ENCODE assay signal across 20 mouse cellular contexts in genomic region chr13:3804186-3804585, GRCm38 (mm10). TPM values are rescaled to one million over a fixed set of nuclear protein-coding genes. Genes with fewer than 3 reads are reported as not detected.
A peak's percentile ranks its signal among the peaks of the same experiment; 100 is the strongest.
DNase-seq lines count a peak whose midpoint lies in the region; ATAC-seq and TF ChIP-seq lines count a peak whose summit lies in the region.
"Had no signal": no experiment of that assay in that cellular context is flagged by ENCODE, and none has a peak within 500 bp of the region (broad histone marks: within the 10 kb centered on the region; RNA-seq: fewer than 3 reads in every experiment).

Gene Calml3 (minus strand): TSS chr13:3804316.

- H3K4me2 ChIP-seq in heart, postnatal 0 days (ENCODE audit: low read depth, low read length), result no peak within 1 kb of the TSS
- no peak within 1 kb of the TSS for H3K4me2 ChIP-seq in kidney, postnatal 0 days (ENCODE audit: low read length)
- H3K4me2 ChIP-seq in stomach, postnatal 0 days (replicated peaks; ENCODE audit: low read depth), result no peak within 1 kb of the TSS
- H3K4me2 ChIP-seq: limb, embryonic 12.5 days; midbrain, embryonic 13.5 days had no signal

- H3K9ac ChIP-seq in heart, postnatal 0 days (replicated peaks; ENCODE audit: low read depth, low read length), result no peak within 1 kb of the TSS
- no peak within 1 kb of the TSS for H3K9ac ChIP-seq in kidney, postnatal 0 days (ENCODE audit: low read depth, low read length)
- H3K9ac ChIP-seq in stomach, postnatal 0 days (ENCODE audit: low read length), result no peak within 1 kb of the TSS
- H3K9ac ChIP-seq: limb, embryonic 12.5 days; liver, postnatal 0 days; midbrain, embryonic 13.5 days had no signal

- no peaks in the 10 kb centered on the region for H3K27me3 ChIP-seq in heart, postnatal 0 days (ENCODE audit: control insufficient read depth, insufficient read depth, low read length)
- H3K27me3 ChIP-seq in kidney, postnatal 0 days (ENCODE audit: insufficient read depth, low read length), result no peaks in the 10 kb centered on the region
- no peaks in the 10 kb centered on the region for H3K27me3 ChIP-seq in stomach, postnatal 0 days (ENCODE audit: control insufficient read depth, insufficient read depth, low read length)
- no peaks in the 10 kb centered on the region for H3K27me3 ChIP-seq in midbrain, embryonic 10.5 days (ENCODE audit: low read depth, poor library complexity, severe bottlenecking)
- H3K27me3 ChIP-seq: limb, embryonic 12.5 days; midbrain, embryonic 13.5 days had no signal

- no peak for ATAC-seq in heart, postnatal 0 days (ENCODE audit: insufficient read depth, low read depth)
- ATAC-seq in kidney, postnatal 0 days (replicated peaks; ENCODE audit: low FRiP score, low read depth), result peak; percentile 82; the same call in 1 of the 2 replicates
- ATAC-seq in stomach, postnatal 0 days (ENCODE audit: low FRiP score, low TSS enrichment), result no peak
- ATAC-seq: forebrain, embryonic 16.5 days; liver, postnatal 0 days; midbrain, embryonic 13.5 days had no signal

- H3K4me3 ChIP-seq in heart, postnatal 0 days (ENCODE audit: low read depth, low read length), result no peak within 1 kb of the TSS
- no peak within 1 kb of the TSS for H3K4me3 ChIP-seq in kidney, postnatal 0 days (replicated peaks; ENCODE audit: low read depth, low read length)
- peak within 1 kb of the TSS; percentile 17; the same call in 1 of the 2 replicates for H3K4me3 ChIP-seq in stomach, postnatal 0 days (ENCODE audit: low read depth, low read length)
- no peak within 1 kb of the TSS for H3K4me3 ChIP-seq in midbrain, embryonic 10.5 days
- H3K4me3 ChIP-seq: limb, embryonic 12.5 days; midbrain, embryonic 13.5 days had no signal

- H3K27ac ChIP-seq in heart, postnatal 0 days (ENCODE audit: low read depth), result 0 out of 2 replicates have a peak within 1 kb of the TSS, but pooled peaks have one; percentile 38
- H3K27ac ChIP-seq in kidney, postnatal 0 days, result 0 out of 2 replicates have a peak within 1 kb of the TSS, but pooled peaks have one; percentile 2
- peak within 1 kb of the TSS; percentile 4; the same call in 1 of the 2 replicates for H3K27ac ChIP-seq in stomach, postnatal 0 days (replicated peaks)
- no peak within 1 kb of the TSS for H3K27ac ChIP-seq in midbrain, embryonic 10.5 days (replicated peaks)
- H3K27ac ChIP-seq: midbrain, embryonic 13.5 days had no signal

- no peaks in the 10 kb centered on the region for H3K9me3 ChIP-seq in heart, postnatal 0 days (replicated peaks; ENCODE audit: control insufficient read depth, low read length)
- no peaks in the 10 kb centered on the region for H3K9me3 ChIP-seq in kidney, postnatal 0 days (replicated peaks; ENCODE audit: low read length)
- H3K9me3 ChIP-seq in stomach, postnatal 0 days (ENCODE audit: control insufficient read depth, low read length), result no peaks in the 10 kb centered on the region
- no peaks in the 10 kb centered on the region for H3K9me3 ChIP-seq in midbrain, embryonic 10.5 days (replicated peaks)
- H3K9me3 ChIP-seq: limb, embryonic 12.5 days; midbrain, embryonic 13.5 days had no signal

- H3K36me3 ChIP-seq in heart, postnatal 0 days (replicated peaks; ENCODE audit: control insufficient read depth, insufficient read depth, low read length), result no peaks in the 10 kb centered on the region
- no peaks in the 10 kb centered on the region for H3K36me3 ChIP-seq in kidney, postnatal 0 days (ENCODE audit: insufficient read depth, low read length)
- no peaks in the 10 kb centered on the region for H3K36me3 ChIP-seq in stomach, postnatal 0 days (ENCODE audit: control insufficient read depth, insufficient read depth, low read length)
- H3K36me3 ChIP-seq in midbrain, embryonic 10.5 days, result no peaks in the 10 kb centered on the region
- H3K36me3 ChIP-seq: limb, embryonic 12.5 days; midbrain, embryonic 13.5 days had no signal

- no peak for TF ChIP-seq EP300 in heart, postnatal 0 days (IDR thresholded peaks at IDR 0.05; ENCODE audit: low read depth)
- TF ChIP-seq EP300 in stomach, postnatal 0 days (optimal IDR thresholded peaks at IDR 0.05), result no peak

- DNase-seq in heart, postnatal 0 days (ENCODE audit: low spot score), result no peak
- DNase-seq in heart, adult 8-10 months (ENCODE audit: low spot score), result no peak
- peak; percentile 94 for DNase-seq in fat pad, adult 2 months (ENCODE audit: extremely low read depth, low read depth, low spot score)
- peak; percentile 9 for DNase-seq in kidney, postnatal 0 days (ENCODE audit: low spot score)
- DNase-seq in stomach, postnatal 0 days (ENCODE audit: low spot score), result no peak
- DNase-seq in thymus, adult 18-20 months, result no peak
- DNase-seq in midbrain, embryonic 10.5 days (ENCODE audit: low spot score), result no peak
- no peak for DNase-seq in layer of hippocampus, adult 9-11 months
- DNase-seq: B cell, adult 2 months; cerebellum, adult 8-10 months; heart, postnatal 36 days; liver, postnatal 0 days; spleen, adult 18-20 months; thymus, postnatal 14 days had no signal

- H3K4me1 ChIP-seq in heart, postnatal 0 days (ENCODE audit: control insufficient read depth, insufficient read depth), result peaks cover 13% of the 10 kb centered on the region
- H3K4me1 ChIP-seq in kidney, postnatal 0 days (replicated peaks; ENCODE audit: insufficient read depth, low read length), result peaks cover 4% of the 10 kb centered on the region
- H3K4me1 ChIP-seq in stomach, postnatal 0 days (replicated peaks; ENCODE audit: control insufficient read depth, insufficient read depth), result no peaks in the 10 kb centered on the region
- no peaks in the 10 kb centered on the region for H3K4me1 ChIP-seq in midbrain, embryonic 10.5 days
- H3K4me1 ChIP-seq: midbrain, embryonic 13.5 days had no signal

- 85% methylated on average over 13 of the region's 13 CpGs for WGBS in heart, postnatal 0 days
- WGBS in kidney, postnatal 0 days, result 51% methylated on average over 13 of the region's 13 CpGs
- 71% methylated on average over 13 of the region's 13 CpGs for WGBS in stomach, postnatal 0 days
- 87% methylated on average over 13 of the region's 13 CpGs for WGBS in midbrain, embryonic 10.5 days

- TF ChIP-seq CTCF in heart, postnatal 0 days (IDR thresholded peaks at IDR 0.05; ENCODE audit: low read depth), result no peak
- no peak for TF ChIP-seq CTCF in kidney, postnatal 0 days (IDR thresholded peaks at IDR 0.05; ENCODE audit: low read depth)
- no peak for TF ChIP-seq CTCF in stomach, postnatal 0 days (IDR thresholded peaks at IDR 0.05; ENCODE audit: low read depth)

RNA-seq across cellular contexts. Expression of gene Calml3, which starts in this region (rescaled TPM):
- total RNA-seq in heart, postnatal 0 days (2014; rRNA removed; ENCODE audit: low replicate concordance), result not detected in 2 replicates
- not detected in 2 replicates for polyA plus RNA-seq in heart, postnatal 0 days (2015; fragmentation: Nextera tagmentation; extraction: Ambion mirVana)
- total RNA-seq in heart, adult 8-10 months (2022), result not detected
- 1.4 and 1.6 TPM in 2 replicates for polyA plus RNA-seq in kidney, postnatal 0 days (2015; fragmentation: Nextera tagmentation; extraction: Ambion mirVana)
- polyA plus RNA-seq in stomach, postnatal 0 days (2015; fragmentation: Nextera tagmentation; extraction: Ambion mirVana), result 40.0 and 44.6 TPM in 2 replicates
- not detected in 2 replicates for polyA plus RNA-seq in midbrain, embryonic 10.5 days (2016; fragmentation: Nextera tagmentation; extraction: Ambion mirVana)
- total RNA-seq: granulocyte monocyte progenitor cell, adult 5-6 weeks; heart, postnatal 36 days; MEL had no signal
- polyA plus RNA-seq: forebrain, embryonic 16.5 days; liver, postnatal 0 days; midbrain, embryonic 13.5 days; neural tube, embryonic 11.5 days had no signal

Comparison
In these comparisons a context has a peak if more than half of its experiments do, and no peak if none do; other contexts are left out.
1. RNA of gene Calml3 (polyA plus RNA-seq): 40.0 to 44.6 TPM in stomach, postnatal 0 days; 1.4 to 1.6 TPM in kidney, postnatal 0 days, not detected in heart, postnatal 0 days and not detected in midbrain, embryonic 10.5 days; every median in the first group is over 10 times any median in the second.
2. DNase-seq: peak in fat pad, adult 2 months (single experiment) and kidney, postnatal 0 days (single experiment); none in heart, postnatal 0 days (single experiment), heart, adult 8-10 months (single experiment), stomach, postnatal 0 days (single experiment), thymus, adult 18-20 months (0 of 2), midbrain, embryonic 10.5 days (single experiment) and layer of hippocampus, adult 9-11 months (single experiment).